ENCODE assay signal across 13 mouse cellular contexts in genomic region chr14:27040451-27040850, GRCm38 (mm10). TPM values are rescaled to one million over a fixed set of nuclear protein-coding genes. Genes with fewer than 3 reads are reported as not detected.
A peak's percentile ranks its signal among the peaks of the same experiment; 100 is the strongest.
DNase-seq lines count a peak whose midpoint lies in the region; ATAC-seq and TF ChIP-seq lines count a peak whose summit lies in the region.
"Had no signal": no experiment of that assay in that cellular context is flagged by ENCODE, and none has a peak within 500 bp of the region (broad histone marks: within the 10 kb centered on the region; RNA-seq: fewer than 3 reads in every experiment).

No protein-coding gene starts in this region.

- no peak for TF ChIP-seq CTCF in heart, adult 2 months (IDR thresholded peaks at IDR 0.05)

- no peaks in the 10 kb centered on the region for H3K36me3 ChIP-seq in heart, embryonic 14.5 days (ENCODE audit: control insufficient read depth, insufficient read depth, low read length)
- no peaks in the 10 kb centered on the region; the same call in 1 of the 2 replicates for H3K36me3 ChIP-seq in heart, adult 2 months (ENCODE audit: control insufficient read depth, insufficient read depth, low read length)
- H3K36me3 ChIP-seq in hindbrain, embryonic 12.5 days: no peaks in the 10 kb centered on the region
- H3K36me3 ChIP-seq in midbrain, embryonic 11.5 days (ENCODE audit: control insufficient read depth, insufficient read depth, low read length): no peaks in the 10 kb centered on the region

- H3K27me3 ChIP-seq in heart, embryonic 14.5 days (ENCODE audit: control insufficient read depth, insufficient read depth, low read length): no peaks in the 10 kb centered on the region
- no peaks in the 10 kb centered on the region for H3K27me3 ChIP-seq in heart, adult 2 months (ENCODE audit: control insufficient read depth, insufficient read depth, low read length)
- peaks cover 23% of the 10 kb centered on the region for H3K27me3 ChIP-seq in hindbrain, embryonic 12.5 days
- peaks cover 22% of the 10 kb centered on the region for H3K27me3 ChIP-seq in midbrain, embryonic 11.5 days (ENCODE audit: control insufficient read depth, insufficient read depth, low read length)

- ATAC-seq in heart, embryonic 14.5 days (ENCODE audit: insufficient number of reproducible peaks, insufficient read depth, low FRiP score, low read depth): no peak
- no peak for ATAC-seq in hindbrain, embryonic 12.5 days (ENCODE audit: low FRiP score)
- ATAC-seq in midbrain, embryonic 11.5 days (ENCODE audit: low FRiP score): no peak

- no peaks in the 10 kb centered on the region for H3K9me3 ChIP-seq in heart, embryonic 14.5 days (ENCODE audit: control insufficient read depth, low read length)
- H3K9me3 ChIP-seq in hindbrain, embryonic 12.5 days (replicated peaks): no peaks in the 10 kb centered on the region
- H3K9me3 ChIP-seq in midbrain, embryonic 11.5 days (ENCODE audit: control insufficient read depth, low read length): no peaks in the 10 kb centered on the region

- TF ChIP-seq POLR2A in heart, adult 2 months (IDR thresholded peaks at IDR 0.05; ENCODE audit: insufficient read depth, low read depth, low read length): no peak

- no peak for DNase-seq in heart, adult 2 months
- peak; percentile 92 for DNase-seq in midbrain, embryonic 11.5 days (ENCODE audit: low spot score, missing footprints)
- no peak for DNase-seq in c-Kit-positive CD71-positive TER-119-positive erythroid progenitor cells, embryonic 14.5 days (ENCODE audit: low spot score)
- no peak for DNase-seq in spleen, postnatal 36 days (ENCODE audit: low spot score in 2 of 2)
- no peak for DNase-seq in adrenal gland, adult 18-20 months (ENCODE audit: low spot score in 2 of 2)
- DNase-seq: cerebellum, adult 2 months; gastrocnemius, postnatal 14 days; thymus, postnatal 25 days had no signal

- 23% methylated on average over 12 of the region's 12 CpGs for WGBS in heart, embryonic 14.5 days
- WGBS in heart, adult 2 months: 70% methylated on average over 12 of the region's 12 CpGs
- 11% methylated on average over 12 of the region's 12 CpGs for WGBS in hindbrain, embryonic 12.5 days
- 10% methylated on average over 12 of the region's 12 CpGs for WGBS in midbrain, embryonic 11.5 days

- intact Hi-C loops in heart, adult 2 months (cut with DNase I): no loop called here

- H3K79me2 ChIP-seq in heart, adult 2 months (replicated peaks; ENCODE audit: control insufficient read depth, insufficient read depth, low read length): no peaks in the 10 kb centered on the region

- peak overlapping the region; percentile 88 for H3K4me2 ChIP-seq in heart, embryonic 14.5 days (ENCODE audit: low read length)
- H3K4me2 ChIP-seq in hindbrain, embryonic 12.5 days (replicated peaks): peak overlapping the region; percentile 94
- H3K4me2 ChIP-seq in midbrain, embryonic 11.5 days: peak overlapping the region; percentile 95

- H3K9ac ChIP-seq in heart, embryonic 14.5 days (ENCODE audit: low read length): no peak overlapping the region
- no peak overlapping the region for H3K9ac ChIP-seq in heart, adult 2 months (ENCODE audit: low read depth, low read length)
- peak overlapping the region; percentile 81 for H3K9ac ChIP-seq in hindbrain, embryonic 12.5 days
- peak overlapping the region; percentile 80 for H3K9ac ChIP-seq in midbrain, embryonic 11.5 days (ENCODE audit: low read length)

- peak overlapping the region; percentile 83 to 98; a peak in 3 of 4 replicates for H3K4me3 ChIP-seq in heart, embryonic 14.5 days (ENCODE audit: control insufficient read depth in 1 of 2, insufficient read depth in 1 of 2, low read depth in 1 of 2, low read length in 2 of 2)
- H3K4me3 ChIP-seq in heart, adult 2 months: no peak overlapping the region
- peak overlapping the region; percentile 98 for H3K4me3 ChIP-seq in brown adipose tissue, adult 24 weeks (ENCODE audit: insufficient read depth, low read depth, low read length)
- peak overlapping the region; percentile 94 for H3K4me3 ChIP-seq in hindbrain, embryonic 12.5 days
- peak overlapping the region; percentile 87 for H3K4me3 ChIP-seq in midbrain, embryonic 11.5 days (ENCODE audit: low read depth, low read length)

- TF ChIP-seq EP300 in heart, adult 2 months (IDR thresholded peaks at IDR 0.05; ENCODE audit: insufficient read depth, low read depth, low read length): no peak

- no peak overlapping the region for H3K27ac ChIP-seq in heart, embryonic 14.5 days (replicated peaks in 1 of 2; ENCODE audit: control insufficient read depth in 1 of 2, insufficient read depth in 1 of 2, low read depth in 2 of 2, low read length in 2 of 2)
- no peak overlapping the region for H3K27ac ChIP-seq in heart, adult 2 months
- H3K27ac ChIP-seq in brown adipose tissue, adult 24 weeks (replicated peaks; ENCODE audit: low read depth, low read length): no peak overlapping the region
- H3K27ac ChIP-seq in hindbrain, embryonic 12.5 days: 0 out of 2 replicates have a peak overlapping the region, but pooled peaks have one; percentile 18
- H3K27ac ChIP-seq in midbrain, embryonic 11.5 days (ENCODE audit: low read depth, low read length): no peak overlapping the region

- H3K4me1 ChIP-seq in heart, embryonic 14.5 days (ENCODE audit: control insufficient read depth in 2 of 2, insufficient read depth in 2 of 2, low read length in 2 of 2): peaks cover 28 to 31% of the 10 kb centered on the region in 2 experiments
- H3K4me1 ChIP-seq in heart, adult 2 months (ENCODE audit: control insufficient read depth, insufficient read depth, low read length): peaks cover 12% of the 10 kb centered on the region
- H3K4me1 ChIP-seq in brown adipose tissue, adult 24 weeks (ENCODE audit: control insufficient read depth, insufficient read depth, insufficient read length, low read length): peaks cover 3% of the 10 kb centered on the region; the same call in 1 of the 2 replicates
- peaks cover 51% of the 10 kb centered on the region for H3K4me1 ChIP-seq in hindbrain, embryonic 12.5 days
- H3K4me1 ChIP-seq in midbrain, embryonic 11.5 days (ENCODE audit: control insufficient read depth, insufficient read depth, low read length): peaks cover 17% of the 10 kb centered on the region

RNA-seq across cellular contexts. Expression of gene Il17rd, which starts 1.7 kb away (rescaled TPM):
- polyA plus RNA-seq in heart, embryonic 14.5 days (2014; fragmentation: Nextera tagmentation; extraction: Ambion mirVana): 1.3 and 1.5 TPM in 2 replicates
- total RNA-seq in heart, adult 2 months (2021): 1 to 10 TPM; 3.2 to 4.5 TPM
- 2.1 and 3.8 TPM in 2 replicates for polyA plus RNA-seq in heart, adult 2 months (2012; rRNA removed)
- 0.67 and 0.79 TPM in 2 replicates for polyA plus RNA-seq in brown adipose tissue, adult 24 weeks (2012; ENCODE audit: insufficient read depth, insufficient read length, missing spikeins)
- 7.6 and 8.6 TPM in 2 replicates for polyA plus RNA-seq in hindbrain, embryonic 12.5 days (2016; fragmentation: Nextera tagmentation; extraction: Ambion mirVana)
- 3.3 and 4.7 TPM in 2 replicates for polyA plus RNA-seq in midbrain, embryonic 11.5 days (2014; fragmentation: Nextera tagmentation; extraction: Ambion mirVana)
- total RNA-seq in adrenal gland, adult 18-20 months (2021): 1 to 10 TPM; 2.9 to 3.7 TPM

RNA-seq across cellular contexts. Expression of gene Hesx1, which starts 46.2 kb away (rescaled TPM):
- polyA plus RNA-seq in heart, embryonic 14.5 days (2014; fragmentation: Nextera tagmentation; extraction: Ambion mirVana): 0.19 and 0.28 TPM in 2 replicates
- not detected for total RNA-seq in heart, adult 2 months (2021)
- polyA plus RNA-seq in heart, adult 2 months (2012; rRNA removed): not detected in 2 replicates
- polyA plus RNA-seq in brown adipose tissue, adult 24 weeks (2012; ENCODE audit: insufficient read depth, insufficient read length, missing spikeins): not detected in 2 replicates
- 0.23 TPM in 1 of 2 replicates, not detected in the other for polyA plus RNA-seq in hindbrain, embryonic 12.5 days (2016; fragmentation: Nextera tagmentation; extraction: Ambion mirVana)
- polyA plus RNA-seq in midbrain, embryonic 11.5 days (2014; fragmentation: Nextera tagmentation; extraction: Ambion mirVana): 0.39 TPM in 1 of 2 replicates, not detected in the other
- not detected for total RNA-seq in adrenal gland, adult 18-20 months (2021)
- total RNA-seq: gastrocnemius, postnatal 14 days; left cerebral cortex, postnatal 10 days had no signal
- polyA plus RNA-seq: C2C12; cerebellum, adult 2 months had no signal

Comparison
In these comparisons a context has a peak if more than half of its experiments do, and no peak if none do; other contexts are left out.
1. H3K9ac ChIP-seq: peak in hindbrain, embryonic 12.5 days (single experiment) and midbrain, embryonic 11.5 days (single experiment); none in heart, embryonic 14.5 days (single experiment) and heart, adult 2 months (single experiment).
2. Peak in every context shown above with its lines, with median percentiles within 50 percentile points of each other: H3K4me2 ChIP-seq.